Mouse (Mus musculus) C2C12 (cell line): ENCODE results near the gene Bcl9l. TPM values are rescaled to one million over a fixed set of nuclear protein-coding genes. Genes with fewer than 3 reads are reported as not detected.

ENCODE experiments used
- H3K27me3 ChIP-seq: one replicate; pipeline ENCODE4 v1.6.1; 2011; ENCODE audit not compliant: control insufficient read depth, insufficient read depth, insufficient read length
- H3K36me3 ChIP-seq: one replicate; pipeline ENCODE4 v1.6.1; 2011; ENCODE audit not compliant: control insufficient read depth, insufficient read depth
- H3K4me3 ChIP-seq: one replicate; pipeline ENCODE4 v1.5.1; 2011; ENCODE audit warnings: mild to moderate bottlenecking, control low read depth; ENCODE audit not compliant: poor library complexity, insufficient read depth, severe bottlenecking
- H3K79me2 ChIP-seq: one replicate; pipeline ENCODE4 v1.6.1; 2011; ENCODE audit not compliant: control insufficient read depth, insufficient read depth
- H3K79me3 ChIP-seq: one replicate; pipeline ENCODE4 v1.6.1; 2011; ENCODE audit warnings: low read depth, control low read depth
- H3ac ChIP-seq: one replicate; pipeline ENCODE3; 2011; ENCODE audit warnings: low read depth; ENCODE audit not compliant: control insufficient read depth, insufficient read length
- CEBPB ChIP-seq: IDR thresholded peaks from one replicate; pipeline ENCODE4 v1.6.1; 2011; ENCODE audit warnings: low read depth, mild to moderate bottlenecking, control low read depth, moderate library complexity
- CTCF ChIP-seq: IDR thresholded peaks from one replicate; pipeline ENCODE4 v1.5.1; 2011; ENCODE audit not compliant: control insufficient read depth, insufficient read depth, insufficient read length
- FOSL1 ChIP-seq: IDR thresholded peaks from one replicate; pipeline ENCODE4 v1.8.0; 2011; ENCODE audit warnings: mild to moderate bottlenecking, low read length; ENCODE audit not compliant: poor library complexity, insufficient read depth, severe bottlenecking
- MAX ChIP-seq: IDR thresholded peaks from one replicate; pipeline ENCODE4 v1.6.1; 2011; ENCODE audit warnings: mild to moderate bottlenecking, control low read depth
- MYOD1 ChIP-seq: IDR thresholded peaks from one replicate; pipeline ENCODE4 v1.6.1; 2011; ENCODE audit warnings: low read depth; ENCODE audit not compliant: control insufficient read depth, insufficient read length
- MYOG ChIP-seq: IDR thresholded peaks from one replicate; pipeline ENCODE4 v1.6.1; 2011; ENCODE audit not compliant: control insufficient read depth, insufficient read length; ENCODE audit errors: extremely low read depth
- USF1 ChIP-seq: IDR thresholded peaks from one replicate; pipeline ENCODE4 v1.6.1; 2011; ENCODE audit warnings: low read depth, mild to moderate bottlenecking, control low read depth, moderate library complexity
- polyA plus RNA-seq: library from polyadenylated mRNA; unstranded; fragments of >200 nt; fragmentation: generic; extraction: Trizol; gene quantifications from one replicate; pipeline ENCODE4 v1.2.1, GENCODE M21; 2012; ENCODE audit warnings: missing spikeins

The Bcl9l gene
- polyA plus RNA-seq, 1 experiment = 31.4 TPM

DNA sequence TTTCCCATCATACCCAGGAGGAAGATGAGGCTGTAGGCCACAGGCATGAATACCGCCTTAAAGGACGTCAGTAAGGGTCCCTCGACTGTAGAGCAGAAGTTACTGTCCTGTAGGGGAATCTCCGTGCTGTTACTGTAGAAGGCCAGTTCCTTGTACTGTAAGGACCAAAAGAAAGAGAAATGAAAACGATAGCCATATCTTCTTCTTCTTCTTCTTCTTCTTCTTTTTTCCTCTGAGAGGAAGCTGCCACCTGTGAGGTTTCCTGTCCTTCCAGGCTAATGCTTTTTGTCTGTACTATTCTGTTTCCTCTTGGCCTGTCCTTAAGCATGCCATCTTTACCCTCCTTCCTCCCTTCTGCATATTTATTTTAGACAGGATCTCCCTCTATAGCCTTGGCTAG, 31.5 kb downstream of the Bcl9l start:
- Histone ChIP-seq H3K4me3 (no peak overlapping the region), H3K79me2 (no peaks in the 10 kb centered on the region), H3K36me3 (no peaks in the 10 kb centered on the region), H3ac (no peak overlapping the region), H3K79me3 (no peaks in the 10 kb centered on the region), H3K27me3 (no peaks in the 10 kb centered on the region)
- TF ChIP-seq FOSL1 (no peak), CTCF (no peak), MYOG (no peak), MAX (no peak), CEBPB (no peak), USF1 (no peak), MYOD1 (no peak)

DNA sequence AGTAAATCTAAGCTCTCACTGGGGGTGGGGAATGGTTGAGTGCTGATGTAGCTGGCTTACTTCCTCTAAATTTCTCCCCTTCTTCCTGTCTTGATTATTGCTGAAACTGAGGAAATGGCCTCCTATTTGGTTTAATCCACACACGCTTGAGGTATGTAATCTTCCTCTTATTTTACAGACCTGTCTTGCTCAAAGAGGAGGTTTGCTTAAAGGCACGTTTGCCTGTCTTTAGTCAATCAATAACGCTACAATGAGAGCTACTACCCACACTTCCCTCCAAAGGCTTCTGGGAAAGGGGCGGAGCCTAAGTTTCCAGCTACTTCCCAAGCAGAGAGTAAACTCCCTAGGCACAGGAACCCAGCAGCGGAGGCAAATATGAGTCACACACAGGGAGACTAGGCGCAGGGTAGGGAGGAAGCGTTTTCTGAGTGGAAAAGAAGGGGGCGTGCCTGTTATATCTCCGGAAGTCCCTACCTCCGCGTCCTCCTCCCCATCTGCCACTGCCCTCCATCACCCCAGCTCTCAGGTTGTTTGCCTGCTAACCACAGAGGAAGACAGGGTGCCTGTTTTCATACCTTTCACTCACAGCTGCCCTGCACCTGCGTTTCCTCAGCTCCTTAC, 32.6 kb downstream of the Bcl9l start:
- H3ac ChIP-seq = no peak overlapping the region
- H3K27me3 ChIP-seq = no peaks in the 10 kb centered on the region
- H3K79me3 ChIP-seq = no peaks in the 10 kb centered on the region
- no peak overlapping the region for H3K4me3 ChIP-seq
- H3K79me2 ChIP-seq = no peaks in the 10 kb centered on the region
- H3K36me3 ChIP-seq = no peaks in the 10 kb centered on the region
- TF ChIP-seq MAX (no peak), MYOG (no peak), USF1 (no peak), FOSL1 (no peak), CTCF (no peak), MYOD1 (no peak), CEBPB (no peak)

DNA sequence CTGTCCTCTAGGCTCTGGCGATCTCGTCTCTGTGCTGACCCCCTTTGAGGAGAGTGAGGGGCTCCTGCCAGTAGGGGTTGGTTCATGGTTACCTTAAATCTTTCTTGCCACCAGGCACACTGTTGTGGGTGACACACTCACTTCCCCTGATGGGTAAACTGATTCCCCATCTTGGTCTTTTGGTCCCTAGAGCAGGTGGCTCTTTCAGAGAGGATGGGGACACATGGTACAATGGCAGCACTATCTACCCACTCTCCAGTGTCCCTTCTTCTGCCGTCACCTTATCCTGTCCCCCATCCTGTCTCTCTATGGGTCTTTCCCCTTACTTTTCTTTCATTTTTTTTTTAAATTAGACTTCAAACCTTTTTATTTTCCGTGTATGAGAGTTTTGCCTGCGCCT, 33.3 kb downstream of the Bcl9l start:
- H3K27me3 ChIP-seq = no peaks in the 10 kb centered on the region
- TF ChIP-seq MAX = no peak
- no peak for TF ChIP-seq CEBPB
- TF ChIP-seq FOSL1 = no peak
- no peak for TF ChIP-seq MYOD1
- H3ac ChIP-seq = no peak overlapping the region
- no peaks in the 10 kb centered on the region for H3K36me3 ChIP-seq
- no peak overlapping the region for H3K4me3 ChIP-seq
- H3K79me2 ChIP-seq = no peaks in the 10 kb centered on the region
- no peaks in the 10 kb centered on the region for H3K79me3 ChIP-seq

DNA sequence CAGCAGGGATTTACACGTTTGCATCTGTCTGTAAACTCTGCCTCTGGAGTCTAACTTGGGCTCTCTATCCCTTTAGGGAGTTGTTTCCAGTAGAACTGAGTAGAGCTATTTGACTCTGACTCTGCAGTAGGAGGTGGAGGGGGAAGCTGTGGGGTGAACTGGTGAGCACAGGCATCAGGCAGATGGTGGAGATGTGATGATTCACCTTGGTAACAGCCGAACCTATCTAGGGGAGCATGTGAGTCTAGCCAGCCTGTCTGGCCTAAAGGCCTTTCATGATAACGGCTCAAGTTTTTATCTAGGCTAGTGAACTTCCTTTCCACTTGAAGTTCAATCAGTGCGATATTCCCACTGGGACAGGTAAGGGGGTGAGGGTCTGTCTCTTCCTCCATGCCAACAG, 34.7 kb downstream of the Bcl9l start:
- no peaks in the 10 kb centered on the region for H3K79me3 ChIP-seq
- no peak for TF ChIP-seq MAX
- TF ChIP-seq USF1 = no peak
- TF ChIP-seq CEBPB = no peak
- no peak for TF ChIP-seq FOSL1
- TF ChIP-seq MYOD1 = no peak
- TF ChIP-seq MYOG = no peak
- TF ChIP-seq CTCF = no peak
- no peaks in the 10 kb centered on the region for H3K27me3 ChIP-seq
- no peaks in the 10 kb centered on the region for H3K36me3 ChIP-seq
- no peak overlapping the region for H3K4me3 ChIP-seq
- no peak overlapping the region for H3ac ChIP-seq
- H3K79me2 ChIP-seq = no peaks in the 10 kb centered on the region

DNA sequence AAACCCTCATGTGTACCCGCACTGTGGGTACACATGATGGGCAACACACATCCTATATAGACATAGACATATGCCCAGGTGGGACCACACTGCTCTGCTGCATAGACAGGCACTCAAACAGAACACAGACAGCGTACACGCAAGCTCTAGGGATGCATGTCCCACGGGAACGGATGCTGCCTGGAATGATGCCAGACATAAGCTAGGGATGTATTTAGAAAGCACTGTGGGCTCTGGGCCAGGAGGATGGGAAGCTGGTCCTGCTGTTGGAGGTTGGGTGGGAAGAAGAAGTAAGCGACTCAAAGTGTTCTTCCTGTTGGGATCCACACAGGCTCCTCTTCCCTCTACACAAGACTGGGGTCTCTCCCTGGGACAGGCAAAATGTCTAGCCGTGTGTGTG, 35.4 kb downstream of the Bcl9l start:
- no peaks in the 10 kb centered on the region for H3K27me3 ChIP-seq
- H3ac ChIP-seq = no peak overlapping the region
- TF ChIP-seq FOSL1 = no peak
- no peak for TF ChIP-seq MYOG
- no peak for TF ChIP-seq CTCF
- TF ChIP-seq USF1 = no peak
- TF ChIP-seq MAX = no peak
- TF ChIP-seq CEBPB = no peak
- TF ChIP-seq MYOD1 = no peak
- H3K36me3 ChIP-seq = no peaks in the 10 kb centered on the region
- no peaks in the 10 kb centered on the region for H3K79me2 ChIP-seq
- H3K4me3 ChIP-seq = no peak overlapping the region
- no peaks in the 10 kb centered on the region for H3K79me3 ChIP-seq

DNA sequence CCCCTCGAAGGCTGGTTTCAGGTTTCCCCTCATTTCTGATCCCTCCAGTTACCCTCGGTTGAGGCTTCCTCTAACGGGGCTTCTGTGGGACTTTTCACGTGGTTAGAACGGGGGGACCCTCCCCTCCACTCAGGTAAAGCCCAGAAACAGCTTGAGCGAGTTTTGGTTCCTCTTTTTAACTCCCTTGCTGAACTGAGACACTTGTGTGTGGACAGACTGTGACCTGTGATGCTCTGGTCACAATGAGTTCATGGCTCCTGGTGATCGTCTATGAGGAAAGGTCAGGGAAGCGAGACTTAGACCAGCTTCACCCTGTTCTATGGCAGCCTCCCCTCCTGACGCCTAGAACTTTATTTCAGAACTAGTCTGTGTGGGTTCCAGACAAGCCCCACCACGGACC, 39.3 kb downstream of the Bcl9l start:
- no peaks in the 10 kb centered on the region for H3K36me3 ChIP-seq
- H3K79me2 ChIP-seq = no peaks in the 10 kb centered on the region
- no peak overlapping the region for H3K4me3 ChIP-seq
- H3K79me3 ChIP-seq = no peaks in the 10 kb centered on the region
- H3K27me3 ChIP-seq = peaks cover 5% of the 10 kb centered on the region
- H3ac ChIP-seq = no peak overlapping the region
- TF ChIP-seq CEBPB (no peak), MYOD1 (no peak), MAX (no peak), USF1 (no peak)
